ENCODE assay signal across 9 mouse cellular contexts in genomic region chr2:35640576-35640975, GRCm38 (mm10).
DNase-seq lines count a peak whose midpoint lies in the region; ATAC-seq lines count a peak whose summit lies in the region.
"Had no signal": no experiment of that assay in that cellular context is flagged by ENCODE, and none has a peak within 500 bp of the region (broad histone marks: within the 10 kb centered on the region; RNA-seq: fewer than 3 reads in every experiment).

No protein-coding gene starts in this region.

- no peak overlapping the region for H3K4me3 ChIP-seq in midbrain, embryonic 11.5 days (ENCODE audit: low read depth, low read length)
- H3K4me3 ChIP-seq: midbrain, embryonic 12.5 days had no signal

- peak; percentile 60 to 61 for DNase-seq in heart, adult 18-20 months
- DNase-seq in heart, postnatal 25 days (ENCODE audit: low spot score): no peak
- peak; percentile 78 to 95 for DNase-seq in frontal cortex, adult 2 months (ENCODE audit: extremely low spot score in 1 of 2, low spot score in 1 of 2)
- peak; percentile 88 for DNase-seq in layer of hippocampus, adult 9-11 months
- peak; percentile 52 for DNase-seq in ovary, postnatal 14 days (ENCODE audit: low spot score)
- DNase-seq in adrenal gland, adult 2 months: no peak
- DNase-seq in midbrain, embryonic 11.5 days (ENCODE audit: low spot score, missing footprints): no peak
- no peak for DNase-seq in c-Kit-positive CD71-positive TER-119-positive erythroid progenitor cells, embryonic 14.5 days (ENCODE audit: low spot score)

- H3K4me1 ChIP-seq in midbrain, embryonic 11.5 days (ENCODE audit: control insufficient read depth, insufficient read depth, low read length): no peaks in the 10 kb centered on the region

- no peaks in the 10 kb centered on the region for H3K9me3 ChIP-seq in midbrain, embryonic 11.5 days (ENCODE audit: control insufficient read depth, low read length)
- H3K9me3 ChIP-seq: midbrain, embryonic 12.5 days had no signal

- H3K9ac ChIP-seq in midbrain, embryonic 11.5 days (ENCODE audit: low read length): no peak overlapping the region
- H3K9ac ChIP-seq: midbrain, embryonic 12.5 days had no signal

- intact Hi-C loops in heart, postnatal 25 days (cut with DNase I): no loop called here

- WGBS in midbrain, embryonic 11.5 days: 87% methylated on average over 13 of the region's 13 CpGs

- no peak overlapping the region for H3K4me2 ChIP-seq in midbrain, embryonic 11.5 days
- H3K4me2 ChIP-seq: midbrain, embryonic 12.5 days had no signal

- no peaks in the 10 kb centered on the region for H3K36me3 ChIP-seq in midbrain, embryonic 11.5 days (ENCODE audit: control insufficient read depth, insufficient read depth, low read length)
- H3K36me3 ChIP-seq: midbrain, embryonic 12.5 days had no signal

- ATAC-seq in midbrain, embryonic 11.5 days (ENCODE audit: low FRiP score): no peak

- H3K27ac ChIP-seq in midbrain, embryonic 11.5 days (ENCODE audit: low read depth, low read length): no peak overlapping the region
- H3K27ac ChIP-seq: midbrain, embryonic 12.5 days had no signal

- no peaks in the 10 kb centered on the region for H3K27me3 ChIP-seq in midbrain, embryonic 11.5 days (ENCODE audit: control insufficient read depth, insufficient read depth, low read length)
- H3K27me3 ChIP-seq: midbrain, embryonic 12.5 days had no signal

Comparison
In these comparisons a context has a peak if more than half of its experiments do, and no peak if none do; other contexts are left out.
1. DNase-seq: peak in heart, adult 18-20 months (2 of 2), frontal cortex, adult 2 months (2 of 2), layer of hippocampus, adult 9-11 months (single experiment) and ovary, postnatal 14 days (single experiment); none in heart, postnatal 25 days (single experiment), adrenal gland, adult 2 months (single experiment), midbrain, embryonic 11.5 days (single experiment) and c-Kit-positive CD71-positive TER-119-positive erythroid progenitor cells, embryonic 14.5 days (single experiment).